Mouse (Mus musculus) effector memory CD4-positive, alpha-beta T cell, adult 7 months (primary cell): ENCODE results near the gene Elf4. TPM values are rescaled to one million over a fixed set of nuclear protein-coding genes. Genes with fewer than 3 reads are reported as not detected.

Experiments
- polyA plus RNA-seq: library from polyadenylated mRNA; unstranded; fragments of 100-300 nt; shearing (Covaris generic); gene quantifications from one replicate; pipeline ENCODE4 v1.2.1, GENCODE M21; 2017

Gene Elf4
- polyA plus RNA-seq, result 59.0 TPM

DNA sequence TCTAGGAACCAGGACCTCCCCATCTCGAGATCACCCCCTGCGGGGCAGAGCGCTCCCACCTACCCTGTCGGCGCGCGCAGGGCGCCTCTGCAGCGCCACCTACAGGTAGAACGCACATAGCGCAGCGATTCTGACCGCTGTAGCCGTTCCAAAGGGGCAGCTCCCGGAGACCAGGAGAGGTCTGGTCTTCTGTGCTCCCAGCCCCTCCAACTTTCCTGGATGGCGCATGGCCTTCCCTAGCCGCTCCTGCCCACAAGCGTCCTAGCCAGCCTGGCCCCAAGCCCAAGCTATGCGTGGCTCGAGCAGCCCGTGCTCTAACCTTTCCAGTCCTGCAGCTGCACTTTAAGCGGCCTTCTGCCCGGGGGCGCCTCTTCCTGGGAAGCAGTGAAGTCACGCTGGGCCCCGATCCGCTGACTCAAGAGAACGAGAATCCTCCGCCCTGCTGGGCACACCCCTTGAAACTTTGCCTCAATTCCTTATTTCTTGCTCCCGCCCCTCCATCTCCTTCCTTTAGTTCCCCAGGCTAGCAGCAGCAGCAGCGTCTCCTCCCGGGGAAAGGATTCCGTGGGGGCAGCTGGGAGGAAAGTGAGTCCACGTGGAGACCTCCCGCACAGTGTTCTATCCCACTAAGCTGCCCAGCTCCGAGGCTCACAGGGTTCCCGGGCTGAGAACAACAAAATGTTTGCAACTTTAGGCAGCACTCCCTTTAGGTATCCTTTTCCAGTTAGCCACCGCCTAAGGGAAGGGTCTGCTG, at the start of gene Elf4:
Gene Elf4, minus strand, starts transcription at position 379 of the 754 bp plus-strand sequence.

Other genes with a start within 250 kb of the Elf4 start
- 24.5 TPM for gene Utp14a, start 206.3 kb downstream of the Elf4 start, polyA plus RNA-seq
- gene Bcorl1, start 121.8 kb downstream of the Elf4 start, polyA plus RNA-seq, result 2.3 TPM
- gene Aifm1, start 50.4 kb upstream of the Elf4 start, polyA plus RNA-seq, result 27.2 TPM
- gene Rab33a, start 56.2 kb upstream of the Elf4 start, polyA plus RNA-seq, result 0.33 TPM
- gene Zfp280c, start 131.4 kb upstream of the Elf4 start, polyA plus RNA-seq, result 7.9 TPM
- 3.8 TPM for gene Slc25a14, start 160.3 kb upstream of the Elf4 start, polyA plus RNA-seq
- gene Gpr119, start 211.3 kb upstream of the Elf4 start, polyA plus RNA-seq, result not detected
- gene Rbmx2, start 231.9 kb upstream of the Elf4 start, polyA plus RNA-seq, result 16.2 TPM